Mouse (Mus musculus) lung, adult 2 months (tissue): ENCODE measurements around the gene Epas1.

Source experiments
- CTCF ChIP-seq: fragments of 200-500 bp; IDR thresholded peaks from 2 replicates; pipeline ENCODE4 v1.5.1; 2011; ENCODE audit warnings: mild to moderate bottlenecking, low read length, control low read depth; ENCODE audit not compliant: insufficient read depth
- POLR2A ChIP-seq: fragments of 200-500 bp; IDR thresholded peaks from 2 replicates; pipeline ENCODE4 v1.6.1; 2011; ENCODE audit warnings: low read depth, mild to moderate bottlenecking, control low read depth, low read length, borderline replicate concordance; ENCODE audit errors: extremely low read depth

DNA sequence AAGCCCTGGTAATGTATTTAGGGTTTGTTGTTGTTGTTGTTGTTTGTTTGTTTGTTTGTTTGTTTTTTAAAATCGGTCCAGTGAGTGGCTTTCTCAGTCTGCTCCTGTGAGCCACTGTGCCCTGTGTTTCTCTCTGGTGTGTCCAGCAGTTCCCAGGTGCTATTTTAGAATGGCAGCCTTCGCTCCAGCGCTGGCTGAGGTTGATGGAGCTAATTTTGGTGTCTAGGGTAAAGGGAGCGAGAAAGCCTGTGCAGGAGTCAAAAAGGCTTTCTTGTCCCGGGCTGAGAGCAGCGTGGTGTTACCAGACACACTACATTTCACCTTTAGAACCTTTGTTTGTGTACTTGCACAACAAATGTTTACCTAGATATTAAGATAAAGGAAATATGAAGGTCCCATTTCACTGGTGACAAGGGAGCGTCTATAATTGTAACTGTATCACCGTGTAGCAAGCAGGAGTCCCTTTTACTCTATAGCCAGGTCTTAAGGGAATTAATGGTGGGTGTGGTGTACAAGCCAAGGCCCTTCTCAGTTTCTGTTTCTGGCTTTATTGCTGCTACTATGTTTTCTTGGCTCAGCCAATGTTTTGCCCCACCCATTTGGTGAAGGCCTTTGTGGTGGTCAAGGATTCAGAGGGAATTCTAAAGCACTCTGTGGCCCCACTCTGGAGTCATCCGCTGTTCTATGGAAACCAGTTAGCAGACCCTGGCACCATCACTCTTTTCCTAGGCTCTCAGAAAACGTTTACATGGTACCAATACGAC is 9.2 kb downstream of the Epas1 start:
- TF ChIP-seq CTCF (no peak), POLR2A (no peak)
